Mouse (Mus musculus): Measurements from ENCODE around the gene Samd1. TPM values are rescaled to one million over a fixed set of nuclear protein-coding genes. Genes with fewer than 3 reads are reported as not detected.

Samd1 gene
- polyA plus RNA-seq, 1 experiment = 39.5 TPM

- 3% methylated on average over 83 of the region's 83 CpGs for WGBS
- Histone ChIP-seq H3K27me3 (ENCODE audit: control insufficient read depth, insufficient read depth, low read length) (peaks cover 21% of the 10 kb centered on the region), H3K27ac (ENCODE audit: insufficient read depth, low read length) (no peak overlapping the region), H3K4me1 (ENCODE audit: control insufficient read depth, insufficient read depth, insufficient read length) (peaks cover 17% of the 10 kb centered on the region), H3K36me3 (ENCODE audit: control insufficient read depth, insufficient read depth, low read length) (no peaks in the 10 kb centered on the region), H3K4me3 (ENCODE audit: extremely low read depth, insufficient read depth, insufficient read length) (peak overlapping the region; percentile 55; the same call in 1 of the 2 replicates)
- TF ChIP-seq POLR2A (IDR thresholded peaks at IDR 0.05; ENCODE audit: low read depth, low read length) (no peak), CTCF (IDR thresholded peaks at IDR 0.05; ENCODE audit: extremely low read depth, insufficient read depth, insufficient read length, insufficient replicate concordance) (peak; percentile 60)
- DNase-seq (ENCODE audit: low read depth in 1 of 2, low spot score in 2 of 2) = peak in 1 of 2 experiments; percentile 71
These were observed 13.4 kb downstream of the Samd1 start for GRCm38 (mm10) chr8:84010625-84011611.

GRCm38 (mm10) chr8:84011705-84012498 is 14.4 kb downstream of the Samd1 start, which contains the start of gene 2210011C24Rik:
Gene 2210011C24Rik, minus strand, starts transcription at chr8:84012171.
- Histone ChIP-seq H3K4me3 (ENCODE audit: extremely low read depth, insufficient read depth, insufficient read length) (peak within 1 kb of the TSS; percentile 55), H3K36me3 (ENCODE audit: control insufficient read depth, insufficient read depth, low read length) (no peaks in the 10 kb centered on the region), H3K4me1 (ENCODE audit: control insufficient read depth, insufficient read depth, insufficient read length) (peaks cover 17% of the 10 kb centered on the region), H3K27me3 (ENCODE audit: control insufficient read depth, insufficient read depth, low read length) (peaks cover 21% of the 10 kb centered on the region), H3K27ac (ENCODE audit: insufficient read depth, low read length) (no peak within 1 kb of the TSS)
- no peak for DNase-seq (ENCODE audit: low read depth in 1 of 2, low spot score in 2 of 2)
- WGBS = 2% methylated on average over 44 of the region's 45 CpGs
- TF ChIP-seq CTCF (IDR thresholded peaks at IDR 0.05; ENCODE audit: extremely low read depth, insufficient read depth, insufficient read length, insufficient replicate concordance) = no peak
- no peak for TF ChIP-seq POLR2A (IDR thresholded peaks at IDR 0.05; ENCODE audit: low read depth, low read length)

- no peak overlapping the region for H3K4me3 ChIP-seq (ENCODE audit: extremely low read depth, insufficient read depth, insufficient read length)
- peaks cover 17% of the 10 kb centered on the region for H3K4me1 ChIP-seq (ENCODE audit: control insufficient read depth, insufficient read depth, insufficient read length)
- H3K27ac ChIP-seq (ENCODE audit: insufficient read depth, low read length) = no peak overlapping the region
- 25% methylated on average over 35 of the region's 35 CpGs for WGBS
- no peak for TF ChIP-seq CTCF (IDR thresholded peaks at IDR 0.05; ENCODE audit: extremely low read depth, insufficient read depth, insufficient read length, insufficient replicate concordance)
- TF ChIP-seq POLR2A (IDR thresholded peaks at IDR 0.05; ENCODE audit: low read depth, low read length) = no peak
- no peaks in the 10 kb centered on the region for H3K36me3 ChIP-seq (ENCODE audit: control insufficient read depth, insufficient read depth, low read length)
- no peak for DNase-seq (ENCODE audit: low read depth in 1 of 2, low spot score in 2 of 2)
- H3K27me3 ChIP-seq (ENCODE audit: control insufficient read depth, insufficient read depth, low read length) = peaks cover 21% of the 10 kb centered on the region
These were observed 15.2 kb downstream of the Samd1 start for GRCm38 (mm10) chr8:84012499-84013165.

GRCm38 (mm10) chr8:84015833-84016232 is 18.4 kb downstream of the Samd1 start:
- no peak overlapping the region for H3K4me3 ChIP-seq (ENCODE audit: extremely low read depth, insufficient read depth, insufficient read length)
- H3K36me3 ChIP-seq (ENCODE audit: control insufficient read depth, insufficient read depth, low read length) = no peaks in the 10 kb centered on the region
- WGBS = 94% methylated on average over 5 of the region's 5 CpGs
- TF ChIP-seq POLR2A (IDR thresholded peaks at IDR 0.05; ENCODE audit: low read depth, low read length) (no peak), CTCF (IDR thresholded peaks at IDR 0.05; ENCODE audit: extremely low read depth, insufficient read depth, insufficient read length, insufficient replicate concordance) (no peak)
- H3K27me3 ChIP-seq (ENCODE audit: control insufficient read depth, insufficient read depth, low read length) = peaks cover 18% of the 10 kb centered on the region
- peaks cover 15% of the 10 kb centered on the region for H3K4me1 ChIP-seq (ENCODE audit: control insufficient read depth, insufficient read depth, insufficient read length)
- no peak for DNase-seq (ENCODE audit: low read depth in 1 of 2, low spot score in 2 of 2)
- H3K27ac ChIP-seq (ENCODE audit: insufficient read depth, low read length) = no peak overlapping the region

GRCm38 (mm10) chr8:84019738-84020137 is 22.3 kb downstream of the Samd1 start:
- Histone ChIP-seq H3K27ac (ENCODE audit: insufficient read depth, low read length) (no peak overlapping the region), H3K4me1 (ENCODE audit: control insufficient read depth, insufficient read depth, insufficient read length) (no peaks in the 10 kb centered on the region), H3K36me3 (ENCODE audit: control insufficient read depth, insufficient read depth, low read length) (no peaks in the 10 kb centered on the region), H3K27me3 (ENCODE audit: control insufficient read depth, insufficient read depth, low read length) (no peaks in the 10 kb centered on the region; the same call in 1 of the 2 replicates), H3K4me3 (ENCODE audit: extremely low read depth, insufficient read depth, insufficient read length) (no peak overlapping the region)
- no peak for TF ChIP-seq CTCF (IDR thresholded peaks at IDR 0.05; ENCODE audit: extremely low read depth, insufficient read depth, insufficient read length, insufficient replicate concordance)
- TF ChIP-seq POLR2A (IDR thresholded peaks at IDR 0.05; ENCODE audit: low read depth, low read length) = no peak
- DNase-seq (ENCODE audit: low read depth in 1 of 2, low spot score in 2 of 2) = no peak
- WGBS = 60% methylated on average over 9 of the region's 9 CpGs

- no peak within 1 kb of the TSS for H3K27ac ChIP-seq (ENCODE audit: insufficient read depth, low read length)
- peaks cover 5% of the 10 kb centered on the region; the same call in 1 of the 2 replicates for H3K4me1 ChIP-seq (ENCODE audit: control insufficient read depth, insufficient read depth, insufficient read length)
- peaks cover 8% of the 10 kb centered on the region for H3K27me3 ChIP-seq (ENCODE audit: control insufficient read depth, insufficient read depth, low read length)
- WGBS = 61% methylated on average over 18 of the region's 18 CpGs
- TF ChIP-seq CTCF (IDR thresholded peaks at IDR 0.05; ENCODE audit: extremely low read depth, insufficient read depth, insufficient read length, insufficient replicate concordance) (no peak), POLR2A (IDR thresholded peaks at IDR 0.05; ENCODE audit: low read depth, low read length) (no peak)
- DNase-seq (ENCODE audit: low read depth in 1 of 2, low spot score in 2 of 2) = no peak
- H3K36me3 ChIP-seq (ENCODE audit: control insufficient read depth, insufficient read depth, low read length) = no peaks in the 10 kb centered on the region
- no peak within 1 kb of the TSS for H3K4me3 ChIP-seq (ENCODE audit: extremely low read depth, insufficient read depth, insufficient read length)
These were observed 23.6 kb downstream of the Samd1 start, which contains the start of gene Palm3 for GRCm38 (mm10) chr8:84021096-84021495. Gene Palm3, plus strand, starts transcription at chr8:84021471.
